Mouse (Mus musculus) midbrain, postnatal 0 days (tissue): ENCODE measurements around the gene Naa38. TPM values are rescaled to one million over a fixed set of nuclear protein-coding genes. Genes with fewer than 3 reads are reported as not detected.
"Not testable (repeated sequence)": the region's sequence is repeated elsewhere in the genome, so short reads cannot be mapped to it uniquely, and the experiment has no call there.

ENCODE experiments used
- ATAC-seq: fragments of 200-750 bp; cut with Nextera tagmentation; 2 replicates; pipeline ENCODE4 v1.8.0; 2017; ENCODE audit warnings: moderate number of reproducible peaks, mild to moderate bottlenecking, moderate TSS enrichment, moderate library complexity; ENCODE audit not compliant: low FRiP score
- DNase-seq: peaks from one replicate; pipeline ENCODE4 v3.0.0-alpha.2; 2015; ENCODE audit warnings: low spot score
- H3K27ac ChIP-seq: fragments of 300-500 bp; sonication (generic); 2 replicates; pipeline ENCODE4 v1.5.1; 2014; ENCODE audit warnings: low read depth, mild to moderate bottlenecking, low read length, mixed read lengths
- H3K27me3 ChIP-seq: fragments of 300-500 bp; sonication (generic); 2 replicates; pipeline ENCODE4 v1.6.1; 2014; ENCODE audit warnings: low read length, control low read depth, mixed read lengths; ENCODE audit not compliant: insufficient read depth
- H3K36me3 ChIP-seq: fragments of 300-500 bp; sonication (generic); 2 replicates; pipeline ENCODE4 v1.6.1; 2014; ENCODE audit warnings: low read length, control low read depth, mixed read lengths; ENCODE audit not compliant: insufficient read depth
- H3K4me1 ChIP-seq: fragments of 300-500 bp; sonication (generic); 2 replicates; pipeline ENCODE4 v1.6.1; 2014; ENCODE audit warnings: mild to moderate bottlenecking, control low read depth, antibody characterized with exemption, low read length, mixed read lengths; ENCODE audit not compliant: insufficient read depth
- H3K4me2 ChIP-seq: fragments of 300-500 bp; sonication (generic); 2 replicates; pipeline ENCODE4 v1.6.1; 2014; ENCODE audit warnings: low read depth, mild to moderate bottlenecking, low read length, mixed read lengths; ENCODE audit not compliant: poor library complexity, severe bottlenecking
- H3K4me3 ChIP-seq: fragments of 300-500 bp; sonication (generic); 2 replicates; pipeline ENCODE4 v1.5.1; 2014; ENCODE audit warnings: low read depth, mild to moderate bottlenecking, low read length, moderate library complexity
- H3K9ac ChIP-seq: fragments of 300-500 bp; sonication (generic); replicated peaks from 2 replicates; pipeline ENCODE4 v1.6.1; 2014; ENCODE audit warnings: mild to moderate bottlenecking, low read length, moderate library complexity, mixed read lengths; ENCODE audit not compliant: poor library complexity, severe bottlenecking
- H3K9me3 ChIP-seq: fragments of 300-500 bp; sonication (generic); 2 replicates; pipeline ENCODE4 v1.6.1; 2016; ENCODE audit warnings: low read length, control low read depth
- CTCF ChIP-seq: IDR thresholded peaks from 2 replicates; pipeline ENCODE4 v1.5.1; 2016; ENCODE audit warnings: antibody characterized with exemption, mild to moderate bottlenecking
- WGBS: fragments of 180-500 bp; shearing (Covaris S2); extraction: QIAGEN DNeasy Blood & Tissue Kit; methylation state at CpG from one replicate; pipeline ENCODE4 v1.1.7; 2014; 5-methylcytosine and 5-hydroxymethylcytosine counted together
- polyA plus RNA-seq: library from polyadenylated mRNA; unstranded; fragments of >200 nt; fragmentation: Nextera tagmentation; extraction: Ambion mirVana; gene quantifications from 2 replicates; pipeline ENCODE4 v1.2.1, GENCODE M21; 2015
- total RNA-seq: library from RNA; depleted of rRNA; stranded (reverse); fragments of >200 nt; gene quantifications from 2 replicates; pipeline ENCODE4 v1.2.3, GENCODE M21; 2014; rRNA removed

Naa38 gene
- total RNA-seq (32.6 and 95.9 TPM in 2 replicates), polyA plus RNA-seq (120 and 147 TPM in 2 replicates)

GRCm38 (mm10) chr11:69395235-69395633 is at the start of gene Naa38, which contains the start of gene Cyb5d1:
TSS of gene Naa38 (plus strand) at chr11:69395487.
TSS of gene Cyb5d1 (minus strand) at chr11:69395631.
- H3K36me3 ChIP-seq: peaks cover 14% of the 10 kb centered on the region
- WGBS: 1% methylated on average over 20 of the region's 24 CpGs
- ATAC-seq (peak; percentile 80), DNase-seq (peak; percentile 94)
- H3K27ac ChIP-seq: peak within 1 kb of the TSS; percentile 98
- H3K27me3 ChIP-seq, H3K4me1 ChIP-seq, H3K9me3 ChIP-seq: not testable (repeated sequence)
- H3K4me3 ChIP-seq: peak within 1 kb of the TSS; percentile 65
- H3K4me2 ChIP-seq: peak within 1 kb of the TSS; percentile 82
- peak within 1 kb of the TSS; percentile 88 for H3K9ac ChIP-seq

- no peak overlapping the region for H3K27ac ChIP-seq
- TF ChIP-seq CTCF: no peak
- H3K4me2 ChIP-seq: no peak overlapping the region
- H3K36me3 ChIP-seq: peaks cover 81% of the 10 kb centered on the region
- DNase-seq (no peak), ATAC-seq (no peak)
- no peaks in the 10 kb centered on the region for H3K27me3 ChIP-seq
- WGBS: 86% methylated on average over 24 of the region's 26 CpGs
- H3K9ac ChIP-seq: no peak overlapping the region
- H3K4me1 ChIP-seq: no peaks in the 10 kb centered on the region
- no peak overlapping the region for H3K4me3 ChIP-seq
- no peaks in the 10 kb centered on the region for H3K9me3 ChIP-seq
Measured at GRCm38 (mm10) chr11:69346441-69346840, 48.8 kb upstream of the Naa38 start.

GRCm38 (mm10) chr11:69356544-69356943 is 38.7 kb upstream of the Naa38 start:
- TF ChIP-seq CTCF: no peak
- Histone ChIP-seq H3K4me2 (no peak overlapping the region), H3K9me3 (no peaks in the 10 kb centered on the region), H3K4me1 (no peaks in the 10 kb centered on the region), H3K27me3 (no peaks in the 10 kb centered on the region), H3K27ac (no peak overlapping the region), H3K4me3 (no peak overlapping the region), H3K9ac (no peak overlapping the region), H3K36me3 (peaks cover 95% of the 10 kb centered on the region)
- no peak for ATAC-seq
- WGBS: 93% methylated on average over 5 of the region's 5 CpGs
- DNase-seq: no peak

- 93% methylated on average over 12 of the region's 12 CpGs for WGBS
- no peak for ATAC-seq
Measured at GRCm38 (mm10) chr11:69357690-69358089, 37.6 kb upstream of the Naa38 start.

GRCm38 (mm10) chr11:69362021-69362420 is 33.3 kb upstream of the Naa38 start:
- Histone ChIP-seq H3K4me1 (peaks cover 12% of the 10 kb centered on the region), H3K9ac (0 out of 2 replicates have a peak overlapping the region, but pooled peaks have one; percentile 13), H3K27ac (no peak overlapping the region), H3K27me3 (no peaks in the 10 kb centered on the region), H3K36me3 (peaks cover 67% of the 10 kb centered on the region), H3K9me3 (no peaks in the 10 kb centered on the region), H3K4me3 (no peak overlapping the region), H3K4me2 (no peak overlapping the region)
- no peak for TF ChIP-seq CTCF
- ATAC-seq (no peak), DNase-seq (no peak)
- WGBS: 72% methylated on average over 7 of the region's 7 CpGs

More at GRCm38 (mm10) chr11:69357690-69358089, 37.6 kb upstream of the Naa38 start:
- no peaks in the 10 kb centered on the region for H3K4me1 ChIP-seq
- TF ChIP-seq CTCF: no peak
- no peak overlapping the region for H3K27ac ChIP-seq
- H3K27me3 ChIP-seq: no peaks in the 10 kb centered on the region
- H3K9ac ChIP-seq: no peak overlapping the region
- no peaks in the 10 kb centered on the region for H3K9me3 ChIP-seq
- H3K4me2 ChIP-seq: no peak overlapping the region
- H3K36me3 ChIP-seq: peaks cover 93% of the 10 kb centered on the region
- H3K4me3 ChIP-seq: no peak overlapping the region
- DNase-seq: no peak

GRCm38 (mm10) chr11:69362479-69362878 is 32.8 kb upstream of the Naa38 start:
- H3K9me3 ChIP-seq: no peaks in the 10 kb centered on the region
- H3K27me3 ChIP-seq: no peaks in the 10 kb centered on the region
- no peak for TF ChIP-seq CTCF
- H3K9ac ChIP-seq: no peak overlapping the region
- no peak overlapping the region for H3K4me2 ChIP-seq
- 87% methylated on average over 2 of the region's 2 CpGs for WGBS
- peaks cover 62% of the 10 kb centered on the region for H3K36me3 ChIP-seq
- no peak overlapping the region for H3K4me3 ChIP-seq
- ATAC-seq (no peak), DNase-seq (no peak)
- no peak overlapping the region for H3K27ac ChIP-seq
- H3K4me1 ChIP-seq: peaks cover 12% of the 10 kb centered on the region
